Mouse (Mus musculus): ENCODE measurements around the gene Ttc33. TPM values are rescaled to one million over a fixed set of nuclear protein-coding genes. Genes with fewer than 3 reads are reported as not detected.

Gene Ttc33
- total RNA-seq, 2 experiments from 2014 or later, result 54.5 to 57.7 TPM

GRCm38 (mm10) chr15:5241304-5242201 is 56.2 kb downstream of the Ttc33 start:
- DNase-seq (ENCODE audit: low spot score in 2 of 2), result peak in 1 of 2 experiments; percentile 35

GRCm38 (mm10) chr15:5242241-5243035 is 57.1 kb downstream of the Ttc33 start:
- DNase-seq (ENCODE audit: low spot score in 2 of 2), result peak in 1 of 2 experiments; percentile 36

DNA sequence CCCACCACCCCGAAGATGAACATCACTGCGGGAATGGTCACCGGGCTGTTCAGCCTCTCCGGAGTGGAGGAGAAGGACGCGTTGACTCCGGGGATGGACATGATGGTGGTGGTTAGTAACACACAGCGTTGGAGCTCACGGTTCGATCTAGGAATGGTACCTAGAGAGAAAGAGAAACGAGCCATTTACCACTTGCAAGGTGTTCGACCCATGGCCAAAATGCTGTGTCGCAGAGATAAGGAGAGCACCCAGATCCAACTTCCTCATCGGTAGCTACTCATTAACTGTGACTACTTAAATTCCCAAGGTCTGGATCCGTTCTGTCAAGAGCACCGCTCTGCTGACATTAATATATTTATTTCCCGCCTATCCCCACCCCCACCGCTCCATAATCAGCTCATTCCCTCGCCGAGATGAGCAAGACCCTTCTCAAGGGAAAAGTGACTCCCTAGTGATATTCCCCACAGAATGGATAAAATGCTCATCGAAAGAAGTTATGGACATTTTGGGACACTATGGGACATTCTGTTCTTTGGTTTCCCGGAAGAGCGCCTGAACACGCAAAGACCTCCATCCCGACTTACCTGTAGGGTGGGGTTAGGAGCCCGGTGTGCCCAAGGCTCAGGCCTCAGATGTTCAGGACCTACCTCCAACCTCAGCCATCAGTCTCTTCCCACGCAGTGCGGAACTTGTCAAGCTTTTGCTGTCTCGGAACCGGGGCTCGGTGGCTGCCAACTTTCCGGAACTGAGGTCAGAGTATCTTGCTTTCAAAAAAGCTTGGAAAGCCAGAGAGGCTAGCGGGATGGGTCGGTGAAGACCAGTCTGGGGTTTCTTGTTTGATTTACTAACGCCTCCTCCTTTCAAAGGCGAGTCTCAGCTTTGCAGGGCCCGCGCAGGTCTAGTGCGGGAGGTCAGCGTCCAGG is 58.0 kb downstream of the Ttc33 start:
- no peak for DNase-seq (ENCODE audit: low spot score in 2 of 2)

DNA sequence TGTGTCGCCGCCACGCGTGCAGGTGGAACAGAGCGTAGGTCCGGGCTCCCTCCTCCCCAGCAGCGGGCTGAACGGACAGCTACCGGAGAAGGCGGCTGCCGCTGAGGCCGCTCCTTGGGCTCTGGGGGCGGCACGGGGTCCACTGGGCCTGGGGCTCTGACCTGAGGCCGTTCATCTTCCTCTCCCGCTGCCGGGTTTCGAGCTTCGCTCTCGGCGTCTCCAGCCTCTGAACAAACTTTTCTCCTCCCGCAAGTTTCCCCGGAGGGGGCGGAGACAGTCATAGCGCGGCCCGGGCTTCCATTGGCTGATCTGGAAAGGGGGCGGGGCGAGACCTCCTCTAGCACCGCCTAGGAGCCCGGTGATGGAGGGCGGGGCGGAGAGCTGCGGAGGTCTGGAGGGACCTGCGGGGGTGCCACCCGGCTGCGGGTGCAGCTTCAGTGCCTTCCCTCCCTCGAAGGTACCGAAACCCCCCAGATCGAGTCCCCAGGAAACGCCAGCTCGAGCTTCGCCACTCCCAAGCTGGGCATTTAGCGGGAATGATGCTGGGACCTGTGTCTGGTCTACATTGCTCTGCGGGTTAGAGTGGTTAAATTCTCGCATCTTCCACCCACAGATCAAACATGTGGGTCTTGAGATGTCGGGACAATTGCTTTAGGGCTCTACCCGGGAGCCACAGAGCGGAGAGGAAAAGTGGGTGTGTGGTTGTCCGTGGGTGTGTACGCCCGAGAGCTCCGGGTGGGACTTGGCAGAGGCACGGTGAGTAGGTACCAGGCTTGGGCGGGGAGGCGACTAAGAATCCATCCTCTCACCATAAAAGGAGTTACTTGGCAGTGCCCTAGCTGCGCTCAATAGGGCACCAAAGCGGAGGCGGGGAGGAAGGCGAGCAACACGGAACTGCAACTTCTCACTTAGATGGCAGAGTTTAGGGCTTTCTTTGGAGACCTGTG is 58.9 kb downstream of the Ttc33 start, which contains the start of gene Ptger4:
Gene Ptger4, minus strand, starts transcription at position 229 of the 947 bp plus-strand sequence.
- peak; percentile 83 to 87 for DNase-seq (ENCODE audit: low spot score in 2 of 2)

GRCm38 (mm10) chr15:5250182-5250581 is 64.9 kb downstream of the Ttc33 start:
- DNase-seq (ENCODE audit: low spot score in 2 of 2), result no peak

DNA sequence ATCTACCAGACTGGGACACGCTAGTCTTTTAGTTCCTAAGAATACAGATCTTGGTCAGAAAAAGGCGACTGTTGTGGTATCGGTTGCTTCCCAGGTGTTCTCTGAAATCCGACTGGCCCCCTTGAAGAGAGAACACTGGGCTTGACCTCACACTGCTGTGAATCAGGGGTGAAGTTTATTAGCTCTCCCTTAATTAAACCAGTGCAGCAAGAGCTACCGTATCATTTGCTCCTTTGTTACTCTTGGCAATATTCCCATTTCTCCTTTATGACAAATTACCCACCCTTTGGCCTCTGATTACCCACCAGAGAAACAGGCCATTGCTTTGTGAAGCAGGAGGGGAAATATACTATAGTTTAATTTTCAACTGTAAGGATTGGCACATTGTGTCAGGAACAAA is 74.9 kb downstream of the Ttc33 start:
- DNase-seq (ENCODE audit: low spot score in 2 of 2), result no peak

GRCm38 (mm10) chr15:5261004-5261403 is 75.7 kb downstream of the Ttc33 start:
- no peak for DNase-seq (ENCODE audit: low spot score in 2 of 2)

DNA sequence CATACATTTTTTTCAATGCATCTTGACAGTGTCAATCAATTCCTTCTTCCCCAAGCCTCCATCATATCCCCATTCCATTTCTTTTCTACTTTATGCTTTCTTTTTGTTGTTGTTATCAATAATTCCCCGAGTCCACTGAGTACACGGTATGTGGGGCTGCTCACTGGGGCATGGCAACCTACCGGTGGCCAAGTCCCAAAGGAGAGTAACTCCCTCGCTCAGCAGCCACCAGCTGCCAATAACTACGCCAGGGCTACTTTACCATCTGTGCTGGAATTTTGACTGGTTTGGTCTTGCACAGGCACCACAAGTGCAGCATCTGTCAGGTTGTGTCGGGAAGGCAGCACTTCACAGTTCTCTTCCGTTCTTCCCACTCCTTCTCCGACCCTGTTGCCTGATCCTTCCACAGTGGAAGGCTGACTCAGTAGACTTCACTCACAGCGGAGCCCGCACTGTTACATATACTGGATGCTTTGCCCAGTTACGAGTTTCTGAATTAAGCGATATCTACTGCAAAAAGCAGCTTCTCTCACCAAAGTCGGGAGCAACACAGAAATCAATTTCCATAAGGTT is 76.9 kb downstream of the Ttc33 start:
- no peak for DNase-seq (ENCODE audit: low spot score in 2 of 2)

GRCm38 (mm10) chr15:5262874-5263504 is 77.7 kb downstream of the Ttc33 start:
- no peak for DNase-seq (ENCODE audit: low spot score in 2 of 2)

DNA sequence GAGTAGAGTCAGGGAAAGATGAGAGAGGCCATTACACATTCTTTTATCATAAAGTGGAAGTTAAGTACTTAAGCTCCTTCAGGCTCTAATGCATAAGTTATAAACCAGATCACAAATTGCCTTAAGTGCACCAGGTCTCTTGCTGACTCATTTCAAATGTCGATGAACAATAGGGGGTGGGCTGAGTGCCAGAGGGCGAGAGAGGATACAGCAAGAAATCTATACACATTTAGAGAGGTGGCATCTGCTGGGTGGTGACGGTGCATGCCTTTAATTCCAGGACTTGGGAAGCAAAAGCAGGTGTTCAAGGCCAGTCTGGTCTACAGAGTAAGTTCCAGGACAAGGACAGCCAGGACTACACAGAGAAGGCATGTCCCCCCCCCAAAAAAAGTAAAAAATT is 80.8 kb downstream of the Ttc33 start:
- DNase-seq (ENCODE audit: low spot score in 2 of 2), result no peak

Other genes with a start within 250 kb of the Ttc33 start
- under 1 TPM; 0.11 to 0.18 TPM for gene C7, start 121.8 kb upstream of the Ttc33 start, total RNA-seq (2021)
- 1 to 10 TPM; 1.5 to 3.2 TPM for gene Card6, start 77.0 kb upstream of the Ttc33 start, total RNA-seq (2021)
- 100 to 1,000 TPM; 260 to 290 TPM for gene Rpl37, start 68.9 kb upstream of the Ttc33 start, total RNA-seq (2021)
- 10 to 100 TPM; 19.9 to 21.3 TPM for gene Prkaa1, start 41.7 kb upstream of the Ttc33 start, total RNA-seq (2021)
- 1 to 10 TPM; 1.3 to 1.7 TPM for gene Ptger4, start 58.7 kb downstream of the Ttc33 start, total RNA-seq (2021)